Mouse (Mus musculus): ENCODE measurements around the gene Gm44579. TPM values are rescaled to one million over a fixed set of nuclear protein-coding genes. Genes with fewer than 3 reads are reported as not detected.
A peak's percentile ranks its signal among the peaks of the same experiment; 100 is the strongest.

The Gm44579 gene
- total RNA-seq, 4 experiments from 2014 or later: not detected

GRCm38 (mm10) chr15:98167645-98168621 lies 52.8 kb downstream of the Gm44579 start:
- DNase-seq (ENCODE audit: low spot score in 2 of 2): no peak

GRCm38 (mm10) chr15:98166963-98167644 lies 53.7 kb downstream of the Gm44579 start, which contains the start of gene Ccdc184:
Ccdc184 (plus strand) TSS chr15:98167158.
- DNase-seq (ENCODE audit: low spot score in 2 of 2): no peak

GRCm38 (mm10) chr15:98165525-98165924 lies 55.3 kb downstream of the Gm44579 start, which contains the start of gene Asb8:
Asb8 (minus strand) TSS chr15:98165625.
- no peak for DNase-seq (ENCODE audit: low spot score in 2 of 2)

GRCm38 (mm10) chr15:98162561-98162960 lies 58.2 kb downstream of the Gm44579 start:
- DNase-seq (ENCODE audit: low spot score in 2 of 2): no peak

GRCm38 (mm10) chr15:98161026-98161805 lies 59.6 kb downstream of the Gm44579 start:
- no peak for DNase-seq (ENCODE audit: low spot score in 2 of 2)

- DNase-seq (ENCODE audit: low spot score in 2 of 2): no peak
These were observed 63.5 kb downstream of the Gm44579 start for GRCm38 (mm10) chr15:98157253-98157652.

- DNase-seq (ENCODE audit: low spot score in 2 of 2): no peak
These were observed 64.8 kb downstream of the Gm44579 start for GRCm38 (mm10) chr15:98155944-98156343.

GRCm38 (mm10) chr15:98155272-98155671 lies 65.5 kb downstream of the Gm44579 start:
- no peak for DNase-seq (ENCODE audit: low spot score in 2 of 2)

GRCm38 (mm10) chr15:98154631-98155030 lies 66.1 kb downstream of the Gm44579 start:
- no peak for DNase-seq (ENCODE audit: low spot score in 2 of 2)

GRCm38 (mm10) chr15:98154146-98154545 lies 66.6 kb downstream of the Gm44579 start:
- DNase-seq (ENCODE audit: low spot score in 2 of 2): no peak

- no peak for DNase-seq (ENCODE audit: low spot score in 2 of 2)
These were observed 67.2 kb downstream of the Gm44579 start for GRCm38 (mm10) chr15:98153625-98154024.

GRCm38 (mm10) chr15:98152916-98153315 lies 67.9 kb downstream of the Gm44579 start:
- DNase-seq (ENCODE audit: low spot score in 2 of 2): no peak

- DNase-seq (ENCODE audit: low spot score in 2 of 2): peak in 1 of 2 experiments; percentile 73
These were observed 71.6 kb downstream of the Gm44579 start for GRCm38 (mm10) chr15:98149166-98149602.

GRCm38 (mm10) chr15:98148356-98148755 lies 72.4 kb downstream of the Gm44579 start:
- DNase-seq (ENCODE audit: low spot score in 2 of 2): no peak

GRCm38 (mm10) chr15:98145559-98146181 lies 75.1 kb downstream of the Gm44579 start:
- DNase-seq (ENCODE audit: low spot score in 2 of 2): peak; percentile 87 to 92

GRCm38 (mm10) chr15:98144861-98145507 lies 75.8 kb downstream of the Gm44579 start:
- DNase-seq (ENCODE audit: low spot score in 2 of 2): no peak

- no peak for DNase-seq (ENCODE audit: low spot score in 2 of 2)
These were observed 78.3 kb downstream of the Gm44579 start for GRCm38 (mm10) chr15:98142515-98142914.

- no peak for DNase-seq (ENCODE audit: low spot score in 2 of 2)
These were observed 80.0 kb downstream of the Gm44579 start for GRCm38 (mm10) chr15:98140809-98141208.

GRCm38 (mm10) chr15:98139763-98140162 lies 81.0 kb downstream of the Gm44579 start:
- no peak for DNase-seq (ENCODE audit: low spot score in 2 of 2)

- no peak for DNase-seq (ENCODE audit: low spot score in 2 of 2)
These were observed 83.9 kb downstream of the Gm44579 start for GRCm38 (mm10) chr15:98136871-98137270.

Data from gastrocnemius, adult 8-10 months (tissue).